Mouse (Mus musculus) testis, adult 2 months (tissue): ENCODE data around the gene Dpagt1.

ENCODE experiments used
- CTCF ChIP-seq: fragments of 200-500 bp; IDR thresholded peaks from 2 replicates; pipeline ENCODE4 v1.5.1; 2012; ENCODE audit warnings: low read depth, mild to moderate bottlenecking, inconsistent platforms, low read length, moderate library complexity; ENCODE audit not compliant: control insufficient read depth, insufficient read depth, insufficient replicate concordance
- POLR2A ChIP-seq: fragments of 200-500 bp; IDR thresholded peaks from 2 replicates; pipeline ENCODE4 v1.6.1; 2012; ENCODE audit warnings: low read depth, mild to moderate bottlenecking, inconsistent platforms, low read length, moderate library complexity; ENCODE audit not compliant: control insufficient read depth

DNA sequence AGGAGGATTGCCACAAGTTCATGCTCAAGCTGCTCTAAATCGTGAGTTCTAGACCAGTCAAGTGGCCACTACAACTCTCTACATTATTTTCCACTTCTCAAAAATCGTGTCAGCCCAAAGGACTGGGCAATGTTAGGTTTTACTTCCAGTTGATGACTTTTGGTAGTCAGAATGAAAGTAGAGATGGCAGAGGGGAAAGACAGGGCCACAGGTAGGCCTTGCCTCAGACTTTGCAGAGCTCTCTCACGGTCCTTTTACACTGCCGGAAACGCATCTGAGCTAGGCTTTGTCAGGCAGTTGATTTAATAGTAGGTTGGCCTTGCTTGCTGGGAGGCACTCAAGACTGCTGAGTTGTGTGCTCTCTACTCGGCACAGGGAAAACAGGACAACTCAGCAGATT, 1.7 kb upstream of the Dpagt1 start:
- no peak for TF ChIP-seq POLR2A
- no peak for TF ChIP-seq CTCF
